Mouse (Mus musculus) T-helper 1 cell (primary cell): ENCODE measurements around the gene Myo1h.

Experiments used
- in situ Hi-C: fragments of 300-600 bp; cut with MboI, MseI; formaldehyde crosslinking; loops from one replicate; pipeline ENCODE4 v1.15.1; 2025; ENCODE audit warnings: high pct_unique_total_duplicates

Myo1h gene

GRCm38 (mm10) chr5:114383184-114383904 lies 94.4 kb downstream of the Myo1h start:
- in situ Hi-C loops, result loop anchor here (5.0 kb wide), 1 partner anchor 61 kb away; no protein-coding TSS in a partner anchor

GRCm38 (mm10) chr5:114384448-114384847 lies 95.5 kb downstream of the Myo1h start:
- in situ Hi-C loops, result loop anchor here (5.0 kb wide), 1 partner anchor 62 kb away; no protein-coding TSS in a partner anchor

- in situ Hi-C loops, result no loop called here
Measured at GRCm38 (mm10) chr5:114393169-114393568, 104.2 kb downstream of the Myo1h start.

GRCm38 (mm10) chr5:114406592-114406991 lies 117.6 kb downstream of the Myo1h start:
- in situ Hi-C loops, result no loop called here

- in situ Hi-C loops, result no loop called here
Measured at GRCm38 (mm10) chr5:114407269-114407668, 118.3 kb downstream of the Myo1h start.

- in situ Hi-C loops, result no loop called here
Measured at GRCm38 (mm10) chr5:114407810-114408209, 118.8 kb downstream of the Myo1h start.

DNA sequence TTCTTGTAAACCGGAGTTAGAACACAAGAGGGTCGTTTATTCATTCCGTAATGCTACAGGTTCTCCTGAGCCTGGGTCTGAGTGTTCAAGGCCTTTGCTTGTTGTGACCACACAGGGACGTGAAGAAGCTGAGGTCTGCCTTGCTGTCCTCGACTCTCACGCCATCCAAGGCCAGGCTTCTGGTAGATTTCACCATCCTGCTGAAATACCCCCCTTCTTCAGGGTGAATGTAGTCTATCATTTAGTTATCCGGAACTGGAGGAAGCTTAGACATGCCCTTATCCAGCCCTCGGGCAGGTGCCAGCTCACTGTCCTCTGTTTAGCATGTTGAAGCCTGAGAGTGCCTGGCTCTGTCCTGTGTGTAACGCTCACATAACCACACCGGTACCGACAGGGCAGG lies 119.9 kb downstream of the Myo1h start:
- in situ Hi-C loops, result no loop called here

GRCm38 (mm10) chr5:114410429-114410828 lies 121.5 kb downstream of the Myo1h start:
- in situ Hi-C loops, result no loop called here

- in situ Hi-C loops, result no loop called here
Measured at GRCm38 (mm10) chr5:114412361-114412998, 123.5 kb downstream of the Myo1h start.

DNA sequence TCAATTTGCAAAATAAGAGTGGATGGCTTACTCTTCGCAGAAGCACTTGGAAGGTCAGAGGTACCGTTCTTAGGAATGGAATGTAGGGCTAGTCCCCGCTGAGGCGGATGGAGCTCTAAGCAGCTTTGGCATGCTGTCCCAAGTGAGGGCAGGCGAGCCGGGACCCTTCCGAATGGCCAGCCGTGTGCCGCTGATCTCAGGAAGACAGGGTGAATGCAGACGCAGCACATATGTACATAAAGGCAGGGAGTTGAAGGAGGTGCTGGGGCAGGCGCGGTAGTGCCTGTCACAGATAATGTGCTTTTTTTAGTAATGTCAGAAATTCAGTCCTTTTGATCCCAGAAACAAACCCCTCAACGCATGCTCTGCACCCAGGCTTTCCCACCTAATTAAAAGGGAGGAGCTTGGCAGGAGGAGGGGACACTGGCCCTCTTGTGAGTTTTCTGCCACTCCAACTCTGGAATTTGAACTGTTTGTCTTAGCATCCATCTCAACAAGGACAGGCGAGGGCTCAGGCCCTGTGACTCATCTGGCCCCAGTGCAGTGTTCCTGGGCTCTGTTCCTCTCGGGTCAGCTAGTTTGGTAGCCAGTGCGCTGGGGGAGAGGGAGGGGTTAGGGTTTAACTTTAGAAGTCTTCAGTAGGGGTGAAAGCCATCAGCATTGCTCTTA lies 124.2 kb downstream of the Myo1h start:
- in situ Hi-C loops, result no loop called here
